Mouse (Mus musculus) cortical plate, adult 2 months (tissue): ENCODE data around the gene Epo. TPM values are rescaled to one million over a fixed set of nuclear protein-coding genes. Genes with fewer than 3 reads are reported as not detected.
A peak's percentile ranks its signal among the peaks of the same experiment; 100 is the strongest.

Experiments used
- H3K27ac ChIP-seq: fragments of 200-500 bp; 2 replicates; pipeline ENCODE4 v1.5.1; 2012; ENCODE audit warnings: low read length, control low read depth, inconsistent platforms; ENCODE audit not compliant: insufficient read depth
- H3K4me1 ChIP-seq: fragments of 200-500 bp; 2 replicates; pipeline ENCODE4 v1.6.1; 2011; ENCODE audit warnings: low read length; ENCODE audit not compliant: control insufficient read depth, insufficient read depth
- H3K4me3 ChIP-seq: fragments of 200-500 bp; 2 replicates; pipeline ENCODE4 v1.5.1; 2011; ENCODE audit warnings: mild to moderate bottlenecking, low read length, control low read depth; ENCODE audit not compliant: insufficient read depth
- CTCF ChIP-seq: fragments of 200-500 bp; IDR thresholded peaks from 2 replicates; pipeline ENCODE4 v1.5.1; 2011; ENCODE audit warnings: mild to moderate bottlenecking, control low read depth, low read length; ENCODE audit not compliant: insufficient read depth; ENCODE audit errors: extremely low read depth
- POLR2A ChIP-seq: fragments of 200-500 bp; IDR thresholded peaks from 2 replicates; pipeline ENCODE4 v1.6.1; 2011; ENCODE audit warnings: mild to moderate bottlenecking, low read length, control low read depth; ENCODE audit not compliant: insufficient read depth; ENCODE audit errors: extremely low read depth
- polyA plus RNA-seq: library from polyadenylated mRNA; depleted of rRNA; stranded (reverse); fragments of >200 nt; gene quantifications from 2 replicates; pipeline ENCODE4 v1.2.3, GENCODE M21; 2012

Epo gene
- polyA plus RNA-seq, 1 experiment, result not detected

- no peak for TF ChIP-seq CTCF
- TF ChIP-seq POLR2A, result no peak
- H3K27ac ChIP-seq, result peak overlapping the region; percentile 89
- peaks cover 2% of the 10 kb centered on the region; the same call in 1 of the 2 replicates for H3K4me1 ChIP-seq
- H3K4me3 ChIP-seq, result peak overlapping the region; percentile 93
These were observed 2.2 kb downstream of the Epo start for GRCm38 (mm10) chr5:137530588-137531413.

DNA sequence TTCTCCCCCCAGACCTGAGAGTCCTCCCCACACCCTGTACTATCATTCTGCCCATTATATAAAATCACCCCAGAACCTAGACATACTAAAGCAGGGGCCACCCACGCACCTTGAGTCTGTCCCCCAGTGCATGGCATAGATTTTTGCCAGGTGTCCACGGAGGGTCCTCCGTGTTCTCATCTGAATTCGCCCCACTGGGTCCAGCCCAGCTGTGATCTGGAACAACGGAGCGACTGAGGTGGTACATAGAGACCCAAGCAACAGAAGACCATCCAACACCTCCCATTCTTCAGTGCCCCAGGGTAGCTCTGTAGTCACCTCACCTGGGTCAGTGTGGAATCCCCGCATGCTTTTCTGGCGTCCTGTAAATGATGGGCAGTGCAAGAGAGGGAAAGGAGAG lies 3.0 kb downstream of the Epo start:
- TF ChIP-seq POLR2A, result no peak
- no peak for TF ChIP-seq CTCF
- H3K4me3 ChIP-seq, result peak overlapping the region; percentile 93
- H3K4me1 ChIP-seq, result peaks cover 2% of the 10 kb centered on the region; the same call in 1 of the 2 replicates

GRCm38 (mm10) chr5:137529221-137529995 lies 3.6 kb downstream of the Epo start:
- Histone ChIP-seq H3K27ac (no peak overlapping the region), H3K4me3 (peak overlapping the region; percentile 93; the same call in 1 of the 2 replicates), H3K4me1 (peaks cover 2% of the 10 kb centered on the region; the same call in 1 of the 2 replicates)
- peak; percentile 18; the same call in 1 of the 2 replicates for TF ChIP-seq POLR2A
- no peak for TF ChIP-seq CTCF

More for the DNA sequence above, 3.0 kb downstream of the Epo start:
- H3K27ac ChIP-seq, result peak overlapping the region; percentile 82

DNA sequence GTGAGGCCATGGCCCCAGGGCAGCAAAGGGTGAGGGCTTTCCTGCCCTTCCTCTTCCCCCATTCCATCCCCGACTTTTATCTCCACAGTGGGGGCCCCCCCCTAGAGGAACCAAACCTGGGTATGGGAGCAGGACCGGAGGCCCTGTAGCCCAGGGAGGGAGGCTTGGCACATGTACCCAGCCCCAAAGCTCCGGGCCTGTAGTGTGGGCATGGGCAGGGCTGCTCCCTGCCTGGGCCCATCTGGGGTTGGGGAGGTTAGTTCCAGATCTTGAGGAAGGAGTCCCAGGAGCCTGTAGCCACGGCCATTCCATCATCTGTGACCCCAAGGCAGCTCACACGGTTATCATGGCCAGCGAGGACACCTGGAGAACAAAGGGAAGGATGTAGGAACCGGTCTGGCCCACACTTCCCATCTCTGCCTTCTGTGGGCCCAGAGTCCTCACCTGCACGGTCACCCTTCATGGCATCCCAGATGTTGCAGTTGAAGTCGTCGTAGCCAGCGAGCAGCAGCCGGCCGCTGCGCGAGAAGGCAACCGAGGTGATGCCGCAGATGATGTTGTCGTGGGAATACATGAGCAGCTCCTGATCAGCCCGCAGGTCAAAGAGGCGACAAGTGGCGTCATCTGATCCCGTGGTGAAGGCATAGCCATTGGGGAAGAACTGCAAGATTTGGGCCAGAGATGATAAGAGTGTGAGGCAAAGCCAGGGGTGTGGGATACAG lies 4.6 kb downstream of the Epo start:
- TF ChIP-seq CTCF, result no peak
- TF ChIP-seq POLR2A, result no peak
- Histone ChIP-seq H3K27ac (no peak overlapping the region), H3K4me1 (peaks cover 2% of the 10 kb centered on the region; the same call in 1 of the 2 replicates), H3K4me3 (no peak overlapping the region)

GRCm38 (mm10) chr5:137527413-137527812 lies 5.6 kb downstream of the Epo start:
- TF ChIP-seq CTCF, result no peak
- no peak; the same call in 1 of the 2 replicates for TF ChIP-seq POLR2A
- Histone ChIP-seq H3K4me3 (no peak overlapping the region), H3K4me1 (peaks cover 2% of the 10 kb centered on the region; the same call in 1 of the 2 replicates), H3K27ac (no peak overlapping the region)

- Histone ChIP-seq H3K4me3 (no peak overlapping the region), H3K27ac (0 out of 2 replicates have a peak overlapping the region, but pooled peaks have one; percentile 46), H3K4me1 (peaks cover 2% of the 10 kb centered on the region; the same call in 1 of the 2 replicates)
- 0 out of 2 replicates have a peak, but pooled peaks have one; percentile 2 for TF ChIP-seq POLR2A
- TF ChIP-seq CTCF, result no peak
These were observed 6.7 kb downstream of the Epo start for GRCm38 (mm10) chr5:137526192-137526936.

DNA sequence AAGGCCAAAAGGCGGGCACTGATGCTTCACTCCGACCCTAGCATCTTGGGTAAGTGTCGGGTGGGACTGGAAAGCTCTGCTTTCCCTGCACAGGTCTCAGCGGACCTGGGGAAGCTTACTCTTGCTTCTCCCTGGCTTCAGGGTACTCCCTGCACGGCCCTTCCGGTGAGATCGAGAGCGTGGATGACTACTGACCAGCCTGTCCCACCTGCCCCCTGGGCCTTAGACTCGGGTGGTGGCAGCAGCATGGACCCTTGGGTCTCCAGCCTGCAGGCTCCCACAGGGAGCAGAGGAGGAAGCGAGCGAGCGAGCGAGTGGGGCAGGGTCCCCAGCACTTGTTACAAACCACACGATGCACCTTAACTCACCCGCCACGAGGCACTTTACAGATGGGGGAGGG lies 7.5 kb downstream of the Epo start:
- Histone ChIP-seq H3K27ac (no peak overlapping the region), H3K4me1 (peaks cover 2% of the 10 kb centered on the region; the same call in 1 of the 2 replicates), H3K4me3 (no peak overlapping the region)
- TF ChIP-seq POLR2A (no peak), CTCF (no peak)

- TF ChIP-seq CTCF, result no peak
- TF ChIP-seq POLR2A, result no peak
- Histone ChIP-seq H3K4me3 (no peak overlapping the region), H3K27ac (no peak overlapping the region), H3K4me1 (no peaks in the 10 kb centered on the region; the same call in 1 of the 2 replicates)
These were observed 8.4 kb downstream of the Epo start for GRCm38 (mm10) chr5:137524671-137525070.
